Mouse (Mus musculus) WW6 (cell line): ENCODE results near the gene Gstm5.

Experiments used
- DNase-seq: peaks from one replicate; pipeline ENCODE4 v3.0.0-alpha.2; 2013; ENCODE audit warnings: low read depth, low spot score

The Gstm5 gene

DNA sequence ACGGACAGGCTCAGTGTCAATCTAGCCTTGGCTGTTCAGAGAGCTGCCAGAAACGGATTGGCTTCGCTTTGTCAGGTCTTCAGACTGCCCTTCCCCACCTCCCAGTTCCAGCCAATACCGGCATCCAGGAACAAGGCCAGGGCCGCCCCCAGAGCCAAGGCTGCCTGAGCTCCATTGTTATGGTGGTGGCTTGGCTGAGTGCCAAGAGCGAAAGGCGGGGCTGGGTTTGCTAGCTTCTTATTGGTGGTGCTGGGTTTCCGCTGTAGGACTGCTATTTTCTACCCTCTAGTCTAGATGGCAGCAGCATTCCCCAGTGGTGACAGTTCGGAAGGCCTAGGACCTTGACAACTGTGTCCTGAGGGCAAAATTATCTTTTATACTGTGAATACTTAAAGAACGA lies 36.0 kb downstream of the Gstm5 start, which contains the start of gene Gstm7:
Gstm7 (minus strand) TSS at position 148 of the 400 bp plus-strand sequence.
- peak; percentile 92 for DNase-seq

DNA sequence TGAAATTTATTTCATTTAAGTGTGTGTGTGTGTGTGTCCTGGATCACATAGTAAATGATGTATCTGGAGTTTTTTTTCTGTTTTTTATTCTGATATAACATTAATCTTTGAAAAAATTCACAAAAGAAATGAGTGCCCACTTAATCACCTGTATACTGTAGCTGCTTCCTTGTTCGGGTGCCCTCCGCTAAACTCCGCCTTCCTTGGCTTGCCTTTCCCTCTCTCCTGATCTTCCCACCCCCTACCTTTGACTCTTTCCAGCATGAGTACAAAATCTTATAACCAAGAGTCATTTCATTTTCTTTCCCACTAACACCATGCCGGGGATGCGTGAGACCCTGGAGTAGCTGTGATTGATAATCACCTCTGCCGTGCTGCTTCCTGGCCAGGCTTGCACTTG lies 36.5 kb downstream of the Gstm5 start:
- DNase-seq: no peak

- no peak for DNase-seq
Observed at GRCm38 (mm10) chr3:107935268-107935667, 39.6 kb downstream of the Gstm5 start.

- DNase-seq: no peak
Observed at GRCm38 (mm10) chr3:107935888-107936287, 40.3 kb downstream of the Gstm5 start.

DNA sequence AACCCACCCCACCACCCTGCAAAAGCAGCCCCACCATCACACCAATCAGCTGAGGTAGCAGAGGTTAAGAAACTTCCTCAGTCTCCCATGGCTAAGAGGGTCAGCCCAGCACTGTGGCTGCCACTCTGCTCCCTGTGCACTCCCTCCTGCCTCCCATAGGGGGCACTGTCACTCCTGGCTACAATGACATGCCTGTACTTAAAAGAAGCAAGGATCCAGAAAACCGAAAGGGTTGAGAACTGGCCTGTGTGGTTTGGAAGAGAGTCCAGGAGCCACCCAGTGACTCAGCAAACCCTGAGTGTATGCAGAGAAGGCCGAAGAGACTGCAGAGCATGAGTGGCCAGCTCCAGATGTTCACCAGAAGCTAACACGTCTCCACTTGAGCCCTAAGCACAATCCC lies 43.8 kb downstream of the Gstm5 start:
- DNase-seq: no peak

- no peak for DNase-seq
Observed at GRCm38 (mm10) chr3:107939830-107940229, 44.2 kb downstream of the Gstm5 start.

GRCm38 (mm10) chr3:107940524-107940923 lies 44.9 kb downstream of the Gstm5 start:
- no peak for DNase-seq

DNA sequence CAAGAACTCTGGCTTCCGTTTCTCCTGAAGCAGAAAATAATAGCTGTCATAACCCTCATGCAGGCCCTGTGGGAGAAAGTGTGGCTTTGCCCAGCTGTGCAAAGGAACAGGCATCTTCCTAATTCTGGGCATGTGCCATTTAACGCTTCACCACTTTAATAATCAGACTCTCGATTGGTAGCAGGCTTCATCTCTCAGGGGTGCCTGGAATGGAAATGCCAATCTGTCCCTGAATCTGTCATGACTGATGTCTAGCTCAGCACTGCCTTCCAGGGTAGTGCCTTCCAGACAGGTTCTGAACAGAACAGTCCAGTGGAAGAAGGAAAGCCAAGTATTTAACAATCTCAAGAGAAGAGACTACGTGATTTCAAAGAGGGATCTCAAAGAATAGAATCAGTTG lies 45.6 kb downstream of the Gstm5 start:
- no peak for DNase-seq

DNA sequence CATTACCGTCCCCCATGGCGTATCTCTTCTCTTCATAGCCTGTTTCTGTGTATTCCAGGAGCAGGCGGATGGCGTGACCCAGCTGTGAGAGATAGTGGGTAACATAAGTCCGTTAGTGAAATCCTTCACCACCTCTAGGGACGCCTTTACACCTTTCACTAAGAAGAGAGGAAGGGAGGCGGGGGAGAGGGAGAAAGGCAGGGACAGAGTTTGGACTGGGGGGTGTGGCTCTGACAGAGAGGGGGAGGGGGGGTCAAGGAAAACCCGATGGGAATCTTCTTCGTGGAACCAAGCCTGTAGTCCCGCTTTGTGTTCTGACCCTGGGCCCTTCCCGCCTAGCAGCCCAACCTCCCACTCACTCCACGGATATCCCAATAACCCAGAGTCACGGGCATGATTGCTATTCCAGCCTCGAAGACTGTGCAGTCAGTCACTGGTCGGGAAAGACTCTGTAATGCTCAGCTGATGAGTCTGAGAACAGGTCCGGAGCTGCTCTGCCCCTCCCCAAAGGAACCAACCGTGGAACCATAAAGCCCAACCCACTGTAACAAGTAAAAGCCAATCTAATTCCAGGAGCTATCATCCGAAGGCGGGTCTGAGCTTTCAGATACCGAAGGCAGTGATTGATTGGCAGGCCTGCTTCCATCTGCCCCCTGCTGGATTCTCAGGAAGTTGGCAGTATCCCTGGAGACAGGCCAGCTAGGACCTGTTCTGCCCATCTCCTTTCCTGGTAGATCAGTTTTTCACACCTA lies 47.8 kb downstream of the Gstm5 start, which contains the start of gene Gstm6:
Gstm6 (minus strand) TSS at position 511 of the 752 bp plus-strand sequence.
- DNase-seq: peak; percentile 75

DNA sequence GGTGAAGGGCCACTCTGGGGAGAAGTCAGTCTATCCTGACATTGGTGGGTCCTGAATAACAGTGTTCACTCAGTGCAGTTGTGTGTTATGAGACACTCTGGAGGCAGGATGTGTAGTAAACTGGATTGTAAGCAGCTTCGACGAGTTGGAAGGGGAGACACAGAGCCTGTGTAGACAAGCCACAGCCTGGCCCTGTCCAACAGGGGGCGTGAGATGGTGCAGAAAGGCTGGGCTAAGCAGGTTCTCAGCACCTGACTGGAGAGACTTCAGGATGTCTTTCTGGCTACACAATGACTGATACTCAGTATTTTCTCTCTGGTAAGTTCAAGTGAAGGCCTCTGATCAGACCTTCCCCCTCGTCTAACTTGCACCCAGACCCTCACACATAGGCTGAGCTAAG lies 50.1 kb downstream of the Gstm5 start:
- no peak for DNase-seq
